Mouse (Mus musculus): ENCODE results near the gene Supt6.

Gene Supt6

DNA sequence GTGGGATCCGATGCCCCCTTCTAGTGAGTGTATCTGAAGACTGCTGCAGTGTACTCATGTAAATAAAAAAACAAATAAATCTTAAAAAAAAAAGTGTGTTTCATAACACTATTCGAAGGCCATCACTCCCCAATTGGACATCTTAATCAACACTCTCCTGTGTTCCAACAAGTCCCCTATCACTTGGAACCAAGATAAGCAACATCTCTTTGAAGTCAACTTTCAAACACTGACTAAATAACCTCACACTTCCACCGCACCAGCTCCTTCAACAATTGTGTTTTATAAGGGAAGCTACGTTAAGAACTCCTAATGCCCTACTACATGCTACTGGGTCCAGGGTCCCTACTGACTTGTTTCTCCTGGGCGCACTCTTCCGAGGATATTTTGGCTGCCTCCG lies 63.3 kb downstream of the Supt6 start:
- DNase-seq, result no peak

GRCm38 (mm10) chr11:78181830-78182357 lies 63.9 kb downstream of the Supt6 start:
- DNase-seq, result no peak

DNA sequence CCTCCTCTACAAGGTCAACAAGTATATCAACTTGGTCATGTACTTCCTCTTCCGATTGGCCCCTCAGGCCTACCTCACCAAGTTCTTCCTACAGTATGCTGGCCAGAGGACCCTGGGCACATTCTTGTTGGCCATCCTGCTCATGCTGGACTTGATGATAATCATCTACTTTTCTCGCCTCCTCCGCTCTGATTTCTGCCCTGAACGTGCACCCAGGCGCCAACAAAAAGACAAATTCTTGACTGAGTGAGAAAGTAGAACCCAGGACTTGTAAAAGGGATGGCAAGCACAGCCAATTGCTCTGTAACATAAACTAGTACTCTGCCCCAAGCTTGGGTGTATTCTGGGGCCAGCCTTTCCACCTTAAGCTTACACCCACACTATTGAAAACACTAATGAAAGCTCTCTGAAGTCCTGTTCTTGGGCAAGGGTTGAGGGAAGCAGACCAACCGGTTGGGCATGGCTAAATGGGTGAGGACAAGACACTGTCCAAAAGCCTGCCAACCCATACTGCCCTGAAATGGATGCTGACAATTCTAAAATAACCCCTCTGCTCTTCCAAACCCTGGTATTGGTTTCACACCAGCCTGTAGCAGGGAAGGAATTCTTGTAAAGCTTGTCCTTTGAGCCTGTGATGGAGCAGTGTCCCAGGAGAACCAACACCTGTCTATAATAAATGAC lies 65.6 kb downstream of the Supt6 start:
- no peak for DNase-seq

DNA sequence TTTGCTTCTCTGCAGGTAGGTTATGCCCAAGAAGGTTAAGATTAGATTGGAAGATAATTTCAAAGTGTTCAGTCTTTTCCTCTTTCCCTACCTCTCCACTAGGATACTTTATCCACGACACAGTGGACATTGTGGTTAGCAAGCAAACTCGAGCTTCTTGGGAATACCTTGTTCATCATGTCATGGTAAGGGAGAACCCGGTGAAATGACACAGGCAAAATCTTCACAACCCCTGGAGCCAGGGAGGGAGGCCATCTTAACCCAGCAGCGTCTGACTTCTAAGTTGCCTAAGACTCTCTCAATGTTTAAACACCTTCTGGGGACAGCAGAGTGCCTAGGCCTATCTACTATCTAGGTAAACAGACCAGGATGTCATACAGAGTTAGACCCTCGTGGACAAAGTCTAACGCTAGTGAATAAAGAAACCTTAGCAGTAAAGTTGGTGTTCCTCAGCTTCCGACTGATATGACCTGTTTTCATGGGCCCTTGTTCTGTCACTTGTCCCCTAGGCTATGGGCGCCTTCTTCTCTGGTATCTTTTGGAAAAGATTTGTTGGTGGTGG lies 66.3 kb downstream of the Supt6 start:
- DNase-seq, result no peak

GRCm38 (mm10) chr11:78178859-78179437 lies 66.8 kb downstream of the Supt6 start:
- no peak for DNase-seq

- DNase-seq, result peak; percentile 84 to 91
Observed at GRCm38 (mm10) chr11:78177903-78178858, 67.6 kb downstream of the Supt6 start.

GRCm38 (mm10) chr11:78177437-78177836 lies 68.3 kb downstream of the Supt6 start:
- no peak for DNase-seq

DNA sequence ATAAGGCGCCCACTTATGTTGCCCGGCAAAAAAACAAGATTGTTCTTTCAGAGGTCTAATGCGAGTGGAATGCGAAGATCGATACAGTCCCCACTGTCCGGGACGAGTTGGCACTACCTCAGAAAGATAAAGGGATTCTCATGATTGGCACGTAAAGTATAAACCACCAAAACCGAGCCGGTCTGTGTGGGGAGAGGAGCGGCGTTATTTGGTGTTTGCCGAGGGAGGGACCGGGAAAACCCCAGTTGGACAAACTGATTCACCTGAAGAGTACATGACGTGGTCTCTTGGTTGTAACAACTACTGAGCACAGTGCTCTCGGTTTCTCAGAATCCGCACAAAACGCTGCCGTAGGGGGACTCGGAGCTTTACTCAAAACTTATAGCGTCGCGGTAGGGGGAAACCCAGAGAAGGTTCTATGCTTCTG lies 68.9 kb downstream of the Supt6 start:
- DNase-seq, result no peak

DNA sequence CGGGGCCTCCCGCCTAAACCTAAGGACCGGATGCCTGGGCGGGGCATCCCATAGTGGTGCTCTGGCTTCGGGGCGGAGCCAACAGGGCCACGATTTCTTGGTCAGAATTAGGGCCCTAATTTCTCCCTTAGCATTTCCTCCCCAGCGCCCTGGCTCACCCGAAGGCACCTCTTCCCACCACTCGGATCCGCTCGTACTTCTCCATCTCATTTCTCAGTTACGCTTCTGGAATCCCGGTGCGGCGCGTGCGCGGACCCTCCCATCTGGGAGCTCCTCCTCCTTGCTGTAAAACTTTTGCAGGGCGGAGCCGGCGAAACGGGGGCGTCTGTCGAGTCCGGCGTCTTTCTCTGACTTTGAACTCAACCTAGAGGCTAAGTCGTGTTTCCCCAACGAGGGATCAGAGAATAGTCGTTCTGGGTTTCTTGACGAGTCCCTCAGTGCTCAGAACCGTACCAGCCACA lies 69.4 kb downstream of the Supt6 start, which contains the start of the genes Nek8 and Tlcd1:
Gene Nek8 (minus strand): TSS at position 274 of the 461 bp plus-strand sequence.
Gene Tlcd1 (plus strand): TSS at position 310 of the 461 bp plus-strand sequence.
- peak; percentile 89 to 96 for DNase-seq

DNA sequence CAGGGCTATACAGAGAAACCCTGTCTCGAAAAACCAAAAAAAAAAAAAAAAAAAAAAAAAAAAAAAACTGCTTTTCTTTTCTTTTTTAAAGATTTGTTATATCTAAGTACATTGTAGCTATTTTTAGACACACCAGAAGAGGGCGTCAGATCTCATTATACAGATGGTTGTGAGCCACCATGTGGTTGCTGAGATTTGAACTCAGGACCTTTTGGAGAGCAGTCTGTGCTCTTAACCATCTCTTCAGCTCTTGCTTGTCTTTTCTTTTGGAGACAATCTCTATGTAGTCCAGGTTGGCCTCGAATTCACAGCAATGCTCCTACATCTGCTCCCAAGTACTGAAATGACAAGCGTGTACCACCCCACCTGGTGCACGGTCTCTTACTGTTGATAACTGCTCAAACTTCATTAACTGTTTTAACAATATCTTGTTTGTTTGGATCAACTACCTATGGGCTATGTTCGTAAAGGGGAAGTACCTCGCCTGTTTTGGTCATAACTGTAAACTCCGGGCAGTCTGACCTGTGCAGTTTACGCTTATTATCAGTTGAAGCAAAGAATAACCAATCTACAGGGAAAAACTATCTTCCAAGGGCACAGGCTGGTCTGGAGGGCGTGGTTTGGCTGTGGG lies 69.9 kb downstream of the Supt6 start:
- DNase-seq, result no peak

GRCm38 (mm10) chr11:78174506-78174905 lies 71.3 kb downstream of the Supt6 start:
- DNase-seq, result no peak

- DNase-seq, result no peak
Observed at GRCm38 (mm10) chr11:78172748-78173383, 72.9 kb downstream of the Supt6 start.

- DNase-seq, result no peak
Observed at GRCm38 (mm10) chr11:78172034-78172747, 73.6 kb downstream of the Supt6 start.

DNA sequence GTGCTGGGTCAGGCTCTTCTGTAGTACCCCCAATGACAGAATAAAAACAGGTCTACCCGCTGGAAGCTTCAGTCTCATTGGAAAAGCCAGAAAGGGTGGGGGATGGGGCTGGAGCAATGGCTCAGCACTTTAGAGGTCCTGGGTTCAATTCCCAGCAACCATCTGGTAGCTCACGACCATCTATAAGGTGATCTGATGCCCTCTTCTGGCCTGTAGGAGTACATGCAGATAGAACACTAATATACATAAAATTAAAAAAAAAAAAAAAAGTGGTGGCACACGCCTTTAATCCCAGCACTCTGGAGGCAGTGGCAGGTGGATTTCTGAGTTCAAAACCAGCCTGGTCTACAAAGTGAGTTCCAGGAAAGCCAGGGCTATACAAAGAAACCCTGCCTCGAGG lies 74.5 kb downstream of the Supt6 start:
- DNase-seq, result no peak

DNA sequence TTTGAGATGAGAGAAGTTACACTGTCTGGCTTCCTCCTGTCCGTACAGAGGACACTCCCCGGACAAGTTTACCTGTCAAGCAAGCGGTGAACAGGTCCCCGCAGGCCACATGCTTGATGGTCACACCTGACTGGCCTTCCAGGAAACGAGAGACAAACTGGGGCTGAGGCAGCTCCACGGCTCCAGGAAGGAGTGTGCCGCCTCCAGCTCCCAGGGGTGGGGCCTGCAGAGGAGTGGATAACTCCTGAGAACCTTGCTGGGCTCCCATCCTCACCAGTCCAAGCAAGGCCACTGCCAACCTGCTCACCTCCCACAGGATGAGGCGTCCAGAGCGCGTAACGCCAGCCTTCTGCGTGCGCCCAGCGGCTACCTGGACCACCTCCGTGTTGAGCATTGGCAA lies 75.5 kb downstream of the Supt6 start:
- no peak for DNase-seq

- peak; percentile 58 to 64 for DNase-seq
Observed at GRCm38 (mm10) chr11:78168541-78169468, 77.0 kb downstream of the Supt6 start.

DNA sequence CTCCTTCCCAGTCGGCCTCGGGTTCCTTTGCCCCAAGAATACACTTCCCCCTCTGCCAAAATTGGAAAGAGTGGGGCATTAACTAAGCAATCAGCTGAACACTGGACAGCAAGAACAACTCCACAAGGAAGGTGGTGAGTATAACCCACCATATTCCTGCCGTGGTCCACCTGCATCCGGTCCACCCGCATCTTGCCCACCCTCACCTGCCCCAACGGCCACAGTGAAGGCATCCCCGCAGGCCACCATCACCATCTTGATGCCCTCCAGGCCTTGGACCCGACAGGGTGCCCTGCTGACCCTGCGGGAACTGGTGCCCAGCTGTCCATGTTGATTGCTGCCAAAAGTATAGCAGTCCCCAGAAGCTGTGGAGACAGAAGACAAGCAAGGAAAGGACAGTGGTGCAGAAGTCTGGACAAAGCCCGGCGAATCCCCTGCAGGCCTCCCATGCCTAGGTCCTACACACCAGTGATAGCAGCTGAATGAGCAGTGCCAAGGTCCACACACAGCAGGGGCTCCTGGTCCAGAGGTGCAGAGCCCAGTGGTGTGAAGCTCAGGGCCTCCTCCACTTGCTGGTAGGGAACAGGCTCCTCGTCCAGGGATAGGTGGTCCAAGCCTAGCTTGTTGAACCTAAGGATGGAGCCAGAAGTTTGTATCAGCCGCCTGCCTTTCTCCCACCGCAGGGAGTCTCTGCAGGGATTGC lies 78.4 kb downstream of the Supt6 start:
- DNase-seq, result no peak

DNA sequence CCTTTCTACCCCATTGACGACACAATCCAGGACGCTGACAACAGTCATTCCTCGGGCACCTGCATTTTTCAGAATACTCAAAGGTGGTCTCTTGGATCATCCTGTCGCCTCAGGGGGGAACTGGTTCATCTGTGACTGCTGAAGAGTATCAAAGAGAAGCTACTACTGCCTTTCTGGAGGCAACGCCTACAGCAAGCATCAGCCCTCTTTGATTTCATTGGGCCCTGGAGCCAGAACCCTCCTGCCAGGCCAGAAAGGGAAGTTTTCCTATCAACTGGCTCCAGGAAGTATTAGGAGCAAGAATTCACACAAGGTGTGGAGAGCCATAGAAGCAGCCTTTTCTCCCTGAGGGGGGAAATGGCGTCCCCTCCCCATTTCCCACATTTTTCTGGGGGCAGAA lies 79.1 kb downstream of the Supt6 start:
- no peak for DNase-seq

DNA sequence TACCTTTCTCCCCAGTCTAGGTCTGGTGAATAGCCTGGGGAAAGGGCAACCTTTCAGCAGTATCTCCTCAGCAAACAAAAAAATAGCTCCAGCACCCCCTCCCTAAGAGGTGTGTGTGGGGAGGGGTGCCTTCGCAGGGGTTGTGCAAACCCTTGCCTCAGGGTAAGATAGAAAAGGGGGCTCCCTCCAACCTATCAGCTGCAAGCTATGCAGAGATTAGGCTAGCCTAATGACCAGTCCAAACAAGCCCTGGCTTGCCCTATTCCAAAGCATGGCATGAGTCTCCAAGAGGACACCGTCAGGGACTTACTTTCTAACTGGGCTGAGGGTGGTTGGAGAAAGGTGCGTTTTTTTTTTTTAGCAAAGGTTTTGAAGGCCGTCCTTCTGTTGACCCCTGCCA lies 79.6 kb downstream of the Supt6 start:
- DNase-seq, result no peak
